Mouse (Mus musculus) midbrain, embryonic 13.5 days (tissue): Measurements from ENCODE around the gene Trak1. TPM values are rescaled to one million over a fixed set of nuclear protein-coding genes. Genes with fewer than 3 reads are reported as not detected.
"Not testable (repeated sequence)": the region's sequence is repeated elsewhere in the genome, so short reads cannot be mapped to it uniquely, and the experiment has no call there.

ENCODE experiments used
- ATAC-seq: fragments of 200-750 bp; cut with Nextera tagmentation; 2 replicates; pipeline ENCODE4 v1.8.0; 2017; ENCODE audit warnings: mild to moderate bottlenecking, moderate TSS enrichment, moderate library complexity
- H3K27ac ChIP-seq: fragments of 300-500 bp; sonication (generic); 2 replicates; pipeline ENCODE4 v1.5.1; 2015; ENCODE audit warnings: inconsistent platforms, mild to moderate bottlenecking, moderate library complexity
- H3K27me3 ChIP-seq: fragments of 300-500 bp; sonication (generic); 2 replicates; pipeline ENCODE4 v1.6.1; 2015; ENCODE audit warnings: mild to moderate bottlenecking, inconsistent platforms
- H3K36me3 ChIP-seq: fragments of 300-500 bp; sonication (generic); 2 replicates; pipeline ENCODE4 v1.6.1; 2015; ENCODE audit warnings: mild to moderate bottlenecking, inconsistent platforms
- H3K4me1 ChIP-seq: fragments of 300-500 bp; sonication (generic); replicated peaks from 2 replicates; pipeline ENCODE4 v1.6.1; 2015; ENCODE audit warnings: inconsistent platforms
- H3K4me2 ChIP-seq: fragments of 300-500 bp; sonication (generic); replicated peaks from 2 replicates; pipeline ENCODE4 v1.6.1; 2015; ENCODE audit warnings: moderate library complexity, mild to moderate bottlenecking, inconsistent platforms
- H3K4me3 ChIP-seq: fragments of 300-500 bp; sonication (generic); replicated peaks from 2 replicates; pipeline ENCODE4 v1.5.1; 2015; ENCODE audit warnings: mild to moderate bottlenecking, inconsistent platforms
- H3K9ac ChIP-seq: fragments of 300-500 bp; sonication (generic); replicated peaks from 2 replicates; pipeline ENCODE4 v1.6.1; 2015; ENCODE audit warnings: mild to moderate bottlenecking, inconsistent platforms
- H3K9me3 ChIP-seq: fragments of 300-500 bp; sonication (generic); 2 replicates; pipeline ENCODE4 v1.6.1; 2016; ENCODE audit warnings: mild to moderate bottlenecking, inconsistent platforms
- WGBS: fragments of 180-500 bp; shearing (Covaris S2); methylation state at CpG from one replicate; pipeline ENCODE4 v1.1.7; 2015; 5-methylcytosine and 5-hydroxymethylcytosine counted together
- polyA plus RNA-seq: library from polyadenylated mRNA; unstranded; fragments of >200 nt; fragmentation: Nextera tagmentation; extraction: Ambion mirVana; gene quantifications from 2 replicates; pipeline ENCODE4 v1.2.1, GENCODE M21; 2015

Gene Trak1
- polyA plus RNA-seq, 1 experiment from 2014 or later = 44.8 TPM

- H3K4me1 ChIP-seq = peaks cover 23% of the 10 kb centered on the region; the same call in 1 of the 2 replicates
- 85% methylated on average over 15 of the region's 15 CpGs for WGBS
- ATAC-seq = no peak
Observed at GRCm38 (mm10) chr9:121433745-121434528, 136.6 kb downstream of the Trak1 start.

DNA sequence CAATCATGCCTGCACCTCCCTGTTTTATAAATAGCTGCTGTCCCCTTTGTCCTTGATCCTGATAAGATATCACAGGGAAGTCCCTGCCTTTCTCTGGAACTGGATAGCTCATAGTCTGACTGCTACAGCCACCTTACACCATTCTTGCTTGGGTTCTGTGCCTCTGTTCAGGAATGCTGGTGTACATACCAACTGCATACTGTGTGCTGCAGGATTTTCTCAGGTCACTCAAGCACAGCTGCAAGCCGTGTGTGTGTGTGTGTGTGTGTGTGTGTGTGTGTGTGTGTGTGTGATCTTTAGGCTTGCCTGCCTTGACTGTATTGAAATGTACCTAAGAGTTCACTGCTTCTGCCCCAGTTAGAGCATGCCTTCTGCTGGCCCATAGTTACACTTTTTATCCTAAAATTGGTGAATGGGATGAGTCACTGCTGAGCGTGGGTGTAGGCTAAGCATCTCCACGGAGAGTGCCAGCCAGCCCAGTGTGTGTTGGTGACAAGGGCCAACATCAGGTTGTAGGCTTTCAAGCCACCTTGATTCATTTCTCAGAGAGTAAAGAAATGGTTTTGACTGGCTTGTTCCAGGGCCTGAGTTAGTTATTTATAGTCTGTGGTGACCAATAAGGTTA is 138.1 kb downstream of the Trak1 start:
- no peak overlapping the region for H3K4me2 ChIP-seq
- H3K36me3 ChIP-seq = peaks cover 4% of the 10 kb centered on the region; the same call in 1 of the 2 replicates
- H3K27me3 ChIP-seq = no peaks in the 10 kb centered on the region
- no peak overlapping the region for H3K9ac ChIP-seq
- no peak overlapping the region for H3K4me3 ChIP-seq
- no peaks in the 10 kb centered on the region for H3K9me3 ChIP-seq
- ATAC-seq = no peak
- peaks cover 13% of the 10 kb centered on the region; the same call in 1 of the 2 replicates for H3K4me1 ChIP-seq
- 89% methylated on average over 3 of the region's 3 CpGs for WGBS
- no peak overlapping the region for H3K27ac ChIP-seq

More at GRCm38 (mm10) chr9:121433745-121434528, 136.6 kb downstream of the Trak1 start:
- Histone ChIP-seq H3K9ac (no peak overlapping the region), H3K27me3 (no peaks in the 10 kb centered on the region), H3K36me3 (peaks cover 4% of the 10 kb centered on the region; the same call in 1 of the 2 replicates), H3K4me3 (no peak overlapping the region), H3K4me2 (no peak overlapping the region), H3K9me3 (no peaks in the 10 kb centered on the region), H3K27ac (no peak overlapping the region)

DNA sequence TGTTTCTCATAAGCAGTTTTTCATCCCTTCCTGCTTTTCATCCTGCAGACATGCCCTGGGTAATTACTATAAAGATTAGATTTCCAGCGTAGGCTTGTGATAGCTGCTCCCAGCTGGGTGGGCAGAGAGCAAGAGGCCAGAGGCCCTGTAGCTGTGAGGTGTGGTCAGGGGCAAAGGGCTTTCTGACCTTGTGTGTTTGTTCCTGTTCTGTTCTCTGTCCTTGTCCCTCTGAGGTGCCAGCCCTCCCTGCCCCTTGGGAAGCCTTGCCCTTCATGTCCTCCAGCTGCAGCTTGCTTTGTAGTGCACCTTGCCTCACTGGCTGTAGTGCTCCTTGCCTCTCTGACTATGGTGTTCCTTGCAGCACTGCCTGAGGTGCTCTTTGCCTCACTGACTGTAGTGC is 139.2 kb downstream of the Trak1 start:
- H3K27me3 ChIP-seq = no peaks in the 10 kb centered on the region
- no peak for ATAC-seq
- H3K4me2 ChIP-seq = no peak overlapping the region
- no peaks in the 10 kb centered on the region for H3K9me3 ChIP-seq
- H3K4me1 ChIP-seq = peaks cover 8% of the 10 kb centered on the region; the same call in 1 of the 2 replicates
- H3K4me3 ChIP-seq = no peak overlapping the region
- 76% methylated on average over 1 of the region's 1 CpGs for WGBS
- H3K9ac ChIP-seq = no peak overlapping the region
- peaks cover 13% of the 10 kb centered on the region; the same call in 1 of the 2 replicates for H3K36me3 ChIP-seq
- no peak overlapping the region for H3K27ac ChIP-seq

GRCm38 (mm10) chr9:121442145-121442544 is 144.8 kb downstream of the Trak1 start:
- ATAC-seq = no peak
- no peaks in the 10 kb centered on the region for H3K27me3 ChIP-seq
- H3K4me2 ChIP-seq = no peak overlapping the region
- peaks cover 64% of the 10 kb centered on the region for H3K36me3 ChIP-seq
- no peaks in the 10 kb centered on the region for H3K9me3 ChIP-seq
- WGBS = 89% methylated on average over 1 of the region's 1 CpGs
- H3K9ac ChIP-seq = no peak overlapping the region
- no peak overlapping the region for H3K27ac ChIP-seq
- peaks cover 4% of the 10 kb centered on the region; the same call in 1 of the 2 replicates for H3K4me1 ChIP-seq
- no peak overlapping the region for H3K4me3 ChIP-seq

DNA sequence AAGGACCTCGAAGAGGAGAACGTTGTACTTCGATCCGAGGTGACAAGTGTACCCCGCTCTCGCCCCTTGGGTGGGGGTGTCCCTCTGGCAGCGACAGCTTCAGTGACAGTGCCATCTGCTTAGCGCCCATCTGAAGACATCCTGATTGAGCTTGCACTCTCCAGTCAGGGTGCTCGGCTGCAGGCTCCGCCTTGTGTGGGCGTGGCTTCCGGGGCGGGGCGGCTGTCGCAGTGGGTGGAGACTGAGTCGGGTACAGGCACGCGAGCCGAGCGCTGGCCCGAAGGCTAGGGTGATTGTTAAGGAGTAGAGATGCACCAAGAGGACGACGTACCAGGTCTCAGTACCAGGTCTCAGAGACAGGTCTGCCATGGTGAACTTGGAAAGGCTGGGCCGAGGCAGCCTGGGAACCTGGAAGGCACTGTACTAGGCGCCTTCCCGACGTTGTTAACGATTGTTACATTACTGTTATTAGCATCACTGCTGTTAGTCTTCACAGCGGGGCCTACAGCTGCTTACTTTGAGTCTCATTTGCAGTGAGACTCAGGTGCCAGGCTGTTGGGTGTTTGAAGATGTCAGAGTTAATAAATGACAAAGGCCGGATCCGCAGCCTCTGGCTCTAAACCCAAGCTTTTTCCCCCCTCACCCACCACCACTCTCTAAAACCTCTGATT is 146.5 kb downstream of the Trak1 start:
- H3K27ac ChIP-seq = peak overlapping the region; percentile 30; the same call in 1 of the 2 replicates
- WGBS = 67% methylated on average over 31 of the region's 31 CpGs
- ATAC-seq = 0 out of 2 replicates have a peak, but pooled peaks have one; percentile 9
- H3K4me1 ChIP-seq = peaks cover 4% of the 10 kb centered on the region; the same call in 1 of the 2 replicates
- no peak overlapping the region for H3K9ac ChIP-seq
- no peaks in the 10 kb centered on the region for H3K27me3 ChIP-seq
- no peaks in the 10 kb centered on the region for H3K9me3 ChIP-seq
- H3K4me3 ChIP-seq = no peak overlapping the region
- H3K36me3 ChIP-seq = peaks cover 81% of the 10 kb centered on the region
- H3K4me2 ChIP-seq = no peak overlapping the region

- H3K4me1 ChIP-seq = peaks cover 4% of the 10 kb centered on the region; the same call in 1 of the 2 replicates
- no peaks in the 10 kb centered on the region for H3K27me3 ChIP-seq
- no peak for ATAC-seq
- no peak overlapping the region for H3K4me2 ChIP-seq
- no peak overlapping the region for H3K9ac ChIP-seq
- no peaks in the 10 kb centered on the region for H3K9me3 ChIP-seq
- H3K4me3 ChIP-seq = no peak overlapping the region
- no peak overlapping the region for H3K27ac ChIP-seq
- peaks cover 86% of the 10 kb centered on the region for H3K36me3 ChIP-seq
- 53% methylated on average over 3 of the region's 3 CpGs for WGBS
Observed at GRCm38 (mm10) chr9:121444367-121444707, 147.0 kb downstream of the Trak1 start.

GRCm38 (mm10) chr9:121445364-121445763 is 148.1 kb downstream of the Trak1 start:
- no peak; the same call in 1 of the 2 replicates for ATAC-seq
- Histone ChIP-seq H3K4me3 (no peak overlapping the region), H3K9ac (no peak overlapping the region), H3K36me3 (peaks cover 96% of the 10 kb centered on the region), H3K27ac (no peak overlapping the region), H3K4me1 (peaks cover 4% of the 10 kb centered on the region; the same call in 1 of the 2 replicates), H3K9me3 (no peaks in the 10 kb centered on the region), H3K27me3 (no peaks in the 10 kb centered on the region), H3K4me2 (no peak overlapping the region)
- 84% methylated on average over 2 of the region's 2 CpGs for WGBS

DNA sequence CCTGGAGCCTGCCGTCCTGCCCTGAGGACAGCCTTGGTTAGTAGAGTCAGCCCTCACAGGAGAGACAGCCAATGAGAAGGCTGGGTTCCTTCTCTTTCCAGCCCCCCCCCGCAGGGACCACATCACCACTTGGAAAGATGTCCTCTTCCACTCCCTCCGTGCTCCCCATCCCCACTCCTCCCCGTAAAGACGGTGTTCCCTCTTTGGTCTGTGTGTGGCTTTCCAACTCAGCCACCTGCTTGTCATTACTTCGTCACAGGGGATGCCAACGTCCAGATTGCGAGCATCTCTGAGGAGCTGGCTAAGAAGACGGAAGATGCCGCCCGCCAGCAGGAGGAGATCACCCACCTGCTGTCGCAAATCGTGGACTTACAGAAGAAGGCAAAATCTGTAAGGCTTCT is 149.1 kb downstream of the Trak1 start:
- H3K36me3 ChIP-seq = peaks cover 97% of the 10 kb centered on the region
- no peak overlapping the region for H3K27ac ChIP-seq
- H3K27me3 ChIP-seq = no peaks in the 10 kb centered on the region
- H3K4me2 ChIP-seq = no peak overlapping the region
- H3K9ac ChIP-seq = no peak overlapping the region
- peaks cover 4% of the 10 kb centered on the region; the same call in 1 of the 2 replicates for H3K4me1 ChIP-seq
- H3K4me3 ChIP-seq = no peak overlapping the region
- WGBS = 93% methylated on average over 13 of the region's 13 CpGs
- no peaks in the 10 kb centered on the region for H3K9me3 ChIP-seq
- no peak for ATAC-seq

DNA sequence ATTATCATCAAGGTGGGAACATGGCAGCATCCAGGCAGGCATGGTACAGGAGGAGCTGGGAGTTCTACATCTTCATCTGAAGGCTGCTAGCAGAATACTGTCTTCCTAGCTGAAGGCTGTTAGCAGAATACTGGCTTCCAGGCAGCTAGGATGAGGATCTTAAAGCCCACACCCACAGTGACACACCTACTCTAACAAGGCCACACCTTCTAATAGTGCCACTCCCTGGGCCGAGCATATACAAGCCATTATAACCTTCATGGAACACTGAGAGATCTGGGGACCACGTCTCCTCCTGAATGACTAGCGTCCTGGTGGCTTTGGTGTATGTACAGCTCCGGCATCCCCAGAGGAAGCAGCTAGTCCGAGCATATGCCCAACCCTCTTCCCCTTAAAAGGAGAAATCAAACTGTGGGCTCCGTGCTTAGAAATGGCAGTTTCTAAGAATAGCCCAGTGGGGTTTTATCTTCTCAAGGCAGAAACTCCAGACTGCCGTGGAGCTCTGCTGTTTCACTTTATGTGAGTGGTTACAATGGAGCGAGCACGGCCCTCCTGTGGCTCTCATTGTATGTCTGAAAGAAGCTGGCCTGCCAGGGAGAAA is 155.1 kb downstream of the Trak1 start:
- H3K27me3 ChIP-seq, H3K4me1 ChIP-seq, H3K9me3 ChIP-seq, H3K27ac ChIP-seq, H3K9ac ChIP-seq, ATAC-seq, H3K4me2 ChIP-seq, H3K4me3 ChIP-seq: not testable (repeated sequence)
- peaks cover 98% of the 10 kb centered on the region for H3K36me3 ChIP-seq
- WGBS = 44% methylated on average over 9 of the region's 9 CpGs

- ATAC-seq = no peak
- H3K36me3 ChIP-seq = peaks cover 89% of the 10 kb centered on the region
- 97% methylated on average over 3 of the region's 3 CpGs for WGBS
Observed at GRCm38 (mm10) chr9:121454891-121455290, 157.6 kb downstream of the Trak1 start.

DNA sequence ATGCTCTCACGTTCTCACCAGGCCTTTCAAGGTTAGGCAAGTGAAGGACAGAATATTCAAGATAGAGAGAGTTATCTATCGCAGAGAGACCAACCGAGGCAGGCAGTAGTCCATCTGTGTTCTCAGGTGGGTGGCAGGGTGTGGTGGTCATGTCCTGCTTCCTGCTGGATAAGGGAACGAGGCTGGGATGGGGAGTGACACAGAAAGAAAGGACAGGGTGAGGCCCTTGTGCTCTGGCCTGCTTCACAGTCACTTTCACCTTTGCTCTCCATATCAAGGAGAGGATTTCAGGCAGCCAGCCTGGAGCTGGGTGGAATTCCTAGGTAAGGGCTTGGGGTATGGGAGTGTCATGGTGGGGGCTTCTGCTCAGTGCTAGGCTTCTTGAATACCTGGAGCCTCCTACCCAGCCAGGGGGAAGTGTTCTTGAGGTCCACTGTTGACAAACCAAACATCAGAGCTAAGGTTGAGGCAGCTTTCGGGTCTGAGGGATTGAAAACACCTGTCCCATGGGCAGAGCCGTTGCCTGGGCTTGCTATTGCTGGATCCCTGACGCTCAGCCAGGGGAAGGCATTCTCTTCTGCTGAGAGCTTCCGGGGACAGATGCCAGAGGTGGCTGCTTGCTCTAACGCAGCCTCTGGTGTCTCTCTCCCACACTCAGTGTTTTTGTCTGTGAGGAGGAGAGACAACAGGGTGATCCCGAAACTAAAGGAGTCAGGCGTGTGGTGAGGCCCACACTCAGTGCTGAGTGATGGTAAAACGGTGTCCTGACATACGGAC is 159.6 kb downstream of the Trak1 start:
- Histone ChIP-seq H3K27me3 (no peaks in the 10 kb centered on the region), H3K4me1 (no peaks in the 10 kb centered on the region), H3K4me3 (no peak overlapping the region), H3K4me2 (no peak overlapping the region), H3K36me3 (peaks cover 89% of the 10 kb centered on the region), H3K27ac (no peak overlapping the region), H3K9me3 (no peaks in the 10 kb centered on the region), H3K9ac (no peak overlapping the region)
- no peak for ATAC-seq
- WGBS = 94% methylated on average over 13 of the region's 13 CpGs

More at GRCm38 (mm10) chr9:121454891-121455290, 157.6 kb downstream of the Trak1 start:
- H3K9me3 ChIP-seq = no peaks in the 10 kb centered on the region
- H3K4me2 ChIP-seq = no peak overlapping the region
- H3K4me3 ChIP-seq = no peak overlapping the region
- H3K9ac ChIP-seq = no peak overlapping the region
- H3K27ac ChIP-seq = no peak overlapping the region
- H3K27me3 ChIP-seq = no peaks in the 10 kb centered on the region
- no peaks in the 10 kb centered on the region for H3K4me1 ChIP-seq
